Mouse (Mus musculus) myocyte (in vitro differentiated cells): ENCODE results near the gene Rbm14.

Experiments
- E2F4 ChIP-seq: IDR thresholded peaks from one replicate; pipeline ENCODE4 v1.6.1; 2011; ENCODE audit warnings: mild to moderate bottlenecking, control low read depth, moderate library complexity; ENCODE audit not compliant: insufficient read depth
- MAX ChIP-seq: IDR thresholded peaks from one replicate; pipeline ENCODE4 v1.6.1; 2011; ENCODE audit warnings: low read depth, mild to moderate bottlenecking, control low read depth
- MYOD1 ChIP-seq, 3 experiments: IDR thresholded peaks; one replicate each; pipeline ENCODE4 v1.6.1; 2011; ENCODE audit warnings: control low read depth in 2 of 3, low read depth in 2 of 3, mild to moderate bottlenecking in 2 of 3, moderate library complexity in 1 of 3; ENCODE audit not compliant: insufficient read length in 2 of 3, control insufficient read depth in 1 of 3
- POLR2A ChIP-seq: IDR thresholded peaks from one replicate; pipeline ENCODE4 v1.6.1; 2011; ENCODE audit warnings: low read depth, mild to moderate bottlenecking, control low read depth, moderate library complexity; ENCODE audit not compliant: insufficient read length
- POLR2AphosphoS2 ChIP-seq: IDR thresholded peaks from one replicate; pipeline ENCODE4 v1.6.1; 2011; ENCODE audit warnings: low read depth, control low read depth; ENCODE audit not compliant: insufficient read length
- SRF ChIP-seq: IDR thresholded peaks from one replicate; pipeline ENCODE4 v1.6.1; 2011; ENCODE audit warnings: low read depth; ENCODE audit not compliant: control insufficient read depth, insufficient read length
- TCF12 ChIP-seq: IDR thresholded peaks from one replicate; pipeline ENCODE4 v1.6.1; 2011; ENCODE audit warnings: mild to moderate bottlenecking, control low read depth; ENCODE audit not compliant: poor library complexity, insufficient read depth, severe bottlenecking
- TCF3 ChIP-seq: IDR thresholded peaks from one replicate; pipeline ENCODE4 v1.6.1; 2011; ENCODE audit warnings: low read depth, control low read depth; ENCODE audit not compliant: insufficient read length
- USF1 ChIP-seq: IDR thresholded peaks from one replicate; pipeline ENCODE4 v1.6.1; 2011; ENCODE audit warnings: low read depth, mild to moderate bottlenecking, control low read depth, moderate library complexity

DNA sequence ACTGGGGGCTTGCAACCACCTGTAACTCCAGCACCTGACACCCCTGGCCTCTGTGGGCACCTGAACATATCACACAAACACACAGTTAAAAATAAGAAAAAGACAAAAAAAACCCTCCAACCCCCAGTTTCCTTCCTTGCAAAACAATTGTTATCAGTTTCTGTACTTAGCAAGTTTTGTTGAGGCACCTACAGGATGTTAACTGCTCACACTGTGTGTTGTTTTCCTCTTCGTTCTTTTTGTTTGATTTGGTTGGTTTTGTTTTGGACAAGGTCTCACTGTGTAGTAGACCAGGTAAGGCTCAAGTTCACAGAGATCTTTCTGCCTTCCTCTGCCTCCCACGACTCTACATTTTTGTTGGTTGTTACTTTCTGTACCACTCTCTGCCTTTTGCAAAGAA, 31.2 kb upstream of the Rbm14 start:
- TF ChIP-seq TCF3 (no peak), POLR2A (no peak), MYOD1 (IDR thresholded peaks at IDR 0.05; ENCODE audit: control insufficient read depth in 1 of 3, insufficient read length in 2 of 3, low read depth in 2 of 3) (no peak), TCF12 (no peak), E2F4 (no peak), POLR2AphosphoS2 (no peak), MAX (no peak), USF1 (no peak), SRF (no peak)
